Mouse (Mus musculus): ENCODE measurements around the gene Fam131a.
A peak's percentile ranks its signal among the peaks of the same experiment; 100 is the strongest.

- peak; percentile 26; the same call in 1 of the 2 replicates for TF ChIP-seq CTCF (IDR thresholded peaks at IDR 0.05; ENCODE audit: borderline replicate concordance, insufficient read depth, low read length)
- TF ChIP-seq POLR2A (IDR thresholded peaks at IDR 0.05; ENCODE audit: low read depth, low read length) = no peak
These were observed 16.1 kb downstream of the Fam131a start for GRCm38 (mm10) chr16:20708939-20709734.

Measured in embryonic fibroblast, embryonic 13.5 days (primary cell).